Mouse (Mus musculus) T-helper 17 cell (primary cell): ENCODE measurements at regions not wholly inside any gene's neighbourhood (a gene's known extent, or its start where the extent isn't known, plus 50 kb on each side); places are given as distances from the start of the nearest gene placed in this dataset.

Experiments used
- in situ Hi-C, 2 experiments: fragments of 300-600 bp; cut with MboI, MseI; formaldehyde crosslinking; loops; 1 replicate in 1 of 2; 2 replicates in 1 of 2; pipeline ENCODE4 v1.15.1; 2025; ENCODE audit warnings: high pct_unique_total_duplicates in 2 of 2

- in situ Hi-C loops = no loop called here
These were observed 63.9 kb upstream of the Fibin start for GRCm38 (mm10) chr2:110426881-110427280.

- in situ Hi-C loops = no loop called here
These were observed 89.7 kb upstream of the Fibin start for GRCm38 (mm10) chr2:110452694-110453093.

- in situ Hi-C loops = loop anchor here in 1 of 2 experiments (10.0 kb wide), 1 partner anchor 58 kb away; no protein-coding TSS in a partner anchor
These were observed 109.5 kb upstream of the Fibin start for GRCm38 (mm10) chr2:110472307-110472995.

DNA sequence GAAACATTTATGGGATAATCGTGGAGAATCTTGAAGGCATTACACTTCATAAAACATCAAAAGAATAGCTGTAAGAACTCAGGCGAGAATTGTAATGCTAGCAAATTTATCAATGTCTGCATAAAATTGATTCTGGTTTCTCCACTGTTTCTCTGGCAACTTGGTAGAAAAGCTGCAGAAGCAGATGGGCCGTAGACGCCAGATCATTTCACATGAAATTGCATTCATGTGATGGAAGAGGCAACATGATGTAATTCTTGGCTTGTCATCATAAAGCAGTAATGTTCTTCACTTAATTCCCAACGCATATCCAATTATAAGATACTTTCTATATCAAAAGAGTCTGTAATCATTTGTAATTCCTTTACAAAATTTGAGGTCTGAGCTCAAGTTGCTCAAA is 113.6 kb upstream of the Fibin start:
- in situ Hi-C loops = loop anchor here in 1 of 2 experiments (10.0 kb wide), 1 partner anchor 62 kb away; no protein-coding TSS in a partner anchor

- in situ Hi-C loops = no loop called here
These were observed 115.8 kb upstream of the Slc5a12 start for GRCm38 (mm10) chr2:110481327-110481726.

DNA sequence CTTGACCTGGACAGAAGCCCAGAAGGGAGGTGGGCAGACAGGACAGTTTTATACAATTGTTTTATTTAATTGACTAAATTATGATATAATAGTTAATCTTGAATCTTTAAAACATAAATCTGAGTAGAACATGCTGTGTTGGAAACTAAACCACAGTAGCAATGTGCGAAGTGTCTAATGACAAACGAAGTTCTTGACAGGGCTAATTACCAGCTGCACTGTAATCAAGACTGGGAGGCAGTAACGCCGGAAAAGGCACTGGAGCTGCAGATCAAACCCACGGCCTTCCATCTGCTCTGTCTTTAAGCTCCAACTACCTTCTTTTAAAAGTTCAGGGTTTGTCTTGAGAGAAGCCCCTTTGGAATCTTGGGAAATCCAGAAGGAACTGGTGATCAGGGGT is 110.9 kb upstream of the Slc5a12 start:
- in situ Hi-C loops = no loop called here

DNA sequence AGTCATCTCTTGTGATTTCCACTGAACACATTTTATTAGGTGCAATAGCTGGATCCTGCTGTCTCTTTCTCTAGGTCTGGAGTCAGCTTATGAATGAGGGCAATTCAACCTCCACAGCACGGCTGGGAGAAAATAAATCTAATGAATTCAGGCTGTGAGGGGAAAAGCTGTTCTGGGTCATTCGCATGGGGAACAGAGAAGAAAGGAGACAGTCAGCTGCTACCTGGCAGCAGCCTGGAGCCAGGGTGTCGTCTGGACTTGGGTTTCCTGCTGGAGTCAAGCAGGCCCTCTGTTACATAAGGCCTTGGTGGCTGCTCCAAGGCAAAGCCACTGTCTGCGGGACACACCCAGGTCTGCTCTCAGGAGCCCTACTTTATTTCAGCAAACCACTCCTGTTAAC is 110.4 kb upstream of the Slc5a12 start:
- in situ Hi-C loops = no loop called here

DNA sequence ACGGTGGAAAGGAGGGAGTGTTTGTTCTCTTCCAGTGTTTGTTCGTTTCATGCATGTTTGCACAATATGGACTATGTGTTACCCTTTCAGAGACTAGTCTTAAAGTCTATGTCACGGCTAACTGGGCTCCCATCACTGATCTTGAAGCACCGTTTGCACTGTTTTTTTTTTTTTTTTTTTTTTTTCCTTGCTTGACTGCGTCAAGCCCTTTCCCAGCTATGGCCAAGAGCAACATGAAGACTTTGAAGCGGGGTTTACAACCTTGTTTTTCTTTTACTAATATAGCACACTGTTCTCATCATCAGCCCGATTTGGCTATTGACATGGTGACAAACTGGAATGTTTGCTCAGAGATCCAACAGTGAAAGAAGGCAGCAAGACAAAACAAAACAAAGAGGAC is 109.1 kb upstream of the Slc5a12 start:
- in situ Hi-C loops = no loop called here

DNA sequence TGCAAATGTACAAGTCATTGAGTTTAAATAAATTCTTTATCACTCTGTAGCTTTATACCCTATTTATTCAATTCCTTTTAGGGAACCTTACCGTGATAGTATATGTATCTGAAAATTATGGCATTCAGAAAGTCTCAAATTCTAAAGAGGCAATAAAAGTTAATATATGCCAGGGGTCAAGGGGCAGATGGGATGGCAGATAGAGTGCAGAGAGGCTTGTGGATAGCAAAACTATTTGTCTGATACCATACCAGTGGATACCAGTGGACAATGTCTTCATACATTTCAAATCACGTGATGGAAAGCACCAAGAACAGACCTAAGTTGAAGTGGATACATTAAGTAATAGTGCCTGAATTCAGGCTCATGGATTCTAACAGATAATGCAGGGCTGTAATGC is 95.3 kb upstream of the Slc5a12 start:
- in situ Hi-C loops = no loop called here

GRCm38 (mm10) chr2:110508162-110508748 is 88.8 kb upstream of the Slc5a12 start:
- in situ Hi-C loops = no loop called here

DNA sequence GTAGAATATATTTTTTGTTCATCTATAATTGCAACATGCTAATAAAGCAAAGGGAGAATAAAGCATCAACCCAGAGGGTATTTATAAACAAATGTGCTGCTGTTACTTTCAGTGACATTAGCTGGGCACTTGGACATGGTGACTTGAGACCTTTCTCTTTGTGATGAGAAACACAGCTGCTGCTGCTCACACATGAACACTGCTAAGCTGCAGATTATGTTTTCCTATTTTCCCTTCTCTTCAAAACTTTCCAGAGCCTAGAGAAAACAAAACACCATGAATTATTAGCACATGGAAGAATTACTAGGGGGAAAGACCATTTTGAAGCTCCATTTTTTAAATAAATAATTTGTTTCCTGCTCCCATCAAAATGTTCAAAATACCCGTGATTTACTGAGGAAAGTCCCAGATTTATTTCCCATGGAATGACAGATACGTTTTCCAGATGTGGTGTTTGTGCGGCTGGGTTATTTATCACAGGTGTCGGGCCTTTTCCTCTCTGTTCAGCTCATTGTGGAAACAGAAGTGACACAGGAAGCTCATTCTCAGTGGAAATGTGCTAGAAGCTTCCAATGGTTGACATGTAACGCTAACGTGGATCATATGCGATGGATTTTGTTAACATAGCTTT is 73.8 kb upstream of the Slc5a12 start:
- in situ Hi-C loops = no loop called here

GRCm38 (mm10) chr2:110528191-110528590 is 68.9 kb upstream of the Slc5a12 start:
- in situ Hi-C loops = no loop called here

GRCm38 (mm10) chr2:110540140-110540539 is 57.0 kb upstream of the Slc5a12 start:
- in situ Hi-C loops = no loop called here

DNA sequence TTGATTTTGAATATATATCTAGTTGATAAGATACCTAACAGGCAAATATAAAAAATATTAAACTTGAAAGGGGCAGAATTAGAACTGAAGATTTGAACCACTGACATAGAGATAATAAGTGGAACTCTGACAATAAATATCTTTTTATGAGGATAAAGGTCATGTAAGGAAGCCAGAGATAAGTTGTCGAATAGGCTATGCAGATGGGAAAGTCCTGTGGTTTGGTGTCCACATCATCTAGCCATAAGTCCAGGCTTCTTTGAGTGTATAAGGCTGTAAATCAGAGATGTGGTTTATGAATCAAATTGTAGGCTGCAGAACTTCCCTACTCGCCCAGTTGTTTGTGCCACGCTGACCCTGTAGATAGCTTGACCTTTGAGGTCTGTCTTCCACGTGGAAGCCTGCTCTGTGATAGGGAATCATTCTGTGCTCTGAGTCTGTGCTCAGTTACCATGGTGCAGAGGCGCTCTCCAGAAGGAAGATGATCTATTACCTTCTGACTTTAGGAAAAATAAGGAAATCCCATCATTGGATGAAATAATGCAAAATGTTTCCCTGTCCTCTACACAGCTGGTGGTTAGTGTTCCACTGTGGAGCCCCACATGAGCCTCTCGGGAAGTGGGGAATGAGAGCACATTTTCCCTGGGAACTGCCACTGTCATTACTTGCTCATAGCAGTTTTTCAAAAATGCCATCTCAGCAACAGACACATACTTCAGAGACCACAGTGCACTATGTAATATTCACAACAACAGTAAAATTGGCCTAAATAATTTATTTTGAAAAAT is 56.3 kb upstream of the Slc5a12 start:
- in situ Hi-C loops = no loop called here

- in situ Hi-C loops = no loop called here
These were observed 55.8 kb upstream of the Slc5a12 start for GRCm38 (mm10) chr2:110541358-110541737.
